Mouse (Mus musculus): ENCODE results near the gene Eed. TPM values are rescaled to one million over a fixed set of nuclear protein-coding genes. Genes with fewer than 3 reads are reported as not detected.

Eed gene
- polyA plus RNA-seq, 1 experiment from 2014 or later, result 59.3 TPM

- WGBS (ENCODE audit: missing documents), result 87% methylated on average over 5 of the region's 5 CpGs
- Histone ChIP-seq H3K36me3 (ENCODE audit: inconsistent target) (peaks cover 50% of the 10 kb centered on the region), H3K4me3 (ENCODE audit: inconsistent target) (no peak overlapping the region), H3K27ac (no peak overlapping the region), H3K79me2 (ENCODE audit: inconsistent target) (peaks cover 37% of the 10 kb centered on the region; the same call in 1 of the 2 replicates)
These were observed 23.5 kb downstream of the Eed start for GRCm38 (mm10) chr7:89957300-89957699.

- Histone ChIP-seq H3K4me3 (ENCODE audit: inconsistent target) (no peak overlapping the region), H3K27ac (no peak overlapping the region), H3K79me2 (ENCODE audit: inconsistent target) (peaks cover 17% of the 10 kb centered on the region; the same call in 1 of the 2 replicates), H3K36me3 (ENCODE audit: inconsistent target) (peaks cover 37% of the 10 kb centered on the region)
- 93% methylated on average over 5 of the region's 5 CpGs for WGBS (ENCODE audit: missing documents)
These were observed 26.5 kb downstream of the Eed start for GRCm38 (mm10) chr7:89954261-89954660.

GRCm38 (mm10) chr7:89949403-89949802, 31.4 kb downstream of the Eed start:
- WGBS (ENCODE audit: missing documents), result 75% methylated on average over 3 of the region's 4 CpGs
- no peak overlapping the region for H3K27ac ChIP-seq
- H3K79me2 ChIP-seq (ENCODE audit: inconsistent target), result no peaks in the 10 kb centered on the region
- no peak overlapping the region for H3K4me3 ChIP-seq (ENCODE audit: inconsistent target)
- H3K36me3 ChIP-seq (ENCODE audit: inconsistent target), result peaks cover 3% of the 10 kb centered on the region; the same call in 1 of the 2 replicates

GRCm38 (mm10) chr7:89948026-89948425, 32.8 kb downstream of the Eed start:
- 92% methylated on average over 7 of the region's 7 CpGs for WGBS (ENCODE audit: missing documents)
- no peaks in the 10 kb centered on the region for H3K36me3 ChIP-seq (ENCODE audit: inconsistent target)
- H3K27ac ChIP-seq, result no peak overlapping the region
- no peak overlapping the region for H3K4me3 ChIP-seq (ENCODE audit: inconsistent target)
- H3K79me2 ChIP-seq (ENCODE audit: inconsistent target), result no peaks in the 10 kb centered on the region

- WGBS (ENCODE audit: missing documents), result under 1% methylated on average over 44 of the region's 45 CpGs
- peak within 1 kb of the TSS; percentile 44 for H3K27ac ChIP-seq
- H3K79me2 ChIP-seq (ENCODE audit: inconsistent target), result peaks cover 41% of the 10 kb centered on the region
- no peaks in the 10 kb centered on the region for H3K36me3 ChIP-seq (ENCODE audit: inconsistent target)
- H3K4me3 ChIP-seq (ENCODE audit: inconsistent target), result peak within 1 kb of the TSS; percentile 82
These were observed 40.0 kb downstream of the Eed start, which contains the start of gene Hikeshi for GRCm38 (mm10) chr7:89940571-89941463. Gene Hikeshi, minus strand, starts transcription at chr7:89941204.

GRCm38 (mm10) chr7:89939497-89940353, 41.1 kb downstream of the Eed start:
- H3K36me3 ChIP-seq (ENCODE audit: inconsistent target), result no peaks in the 10 kb centered on the region
- WGBS (ENCODE audit: missing documents), result 70% methylated on average over 15 of the region's 15 CpGs
- H3K27ac ChIP-seq, result no peak overlapping the region
- H3K79me2 ChIP-seq (ENCODE audit: inconsistent target), result peaks cover 41% of the 10 kb centered on the region
- H3K4me3 ChIP-seq (ENCODE audit: inconsistent target), result peak overlapping the region; percentile 82

GRCm38 (mm10) chr7:89923441-89924180, 57.2 kb downstream of the Eed start:
- peaks cover 4% of the 10 kb centered on the region; the same call in 1 of the 2 replicates for H3K36me3 ChIP-seq (ENCODE audit: inconsistent target)
- no peak overlapping the region for H3K27ac ChIP-seq
- H3K79me2 ChIP-seq (ENCODE audit: inconsistent target), result no peaks in the 10 kb centered on the region
- no peak overlapping the region for H3K4me3 ChIP-seq (ENCODE audit: inconsistent target)
- 97% methylated on average over 14 of the region's 15 CpGs for whole genome bisulfite sequencing (ENCODE audit: missing documents)

- Histone ChIP-seq H3K27ac (no peak overlapping the region), H3K79me2 (ENCODE audit: inconsistent target) (no peaks in the 10 kb centered on the region), H3K4me3 (ENCODE audit: inconsistent target) (no peak overlapping the region), H3K36me3 (ENCODE audit: inconsistent target) (peaks cover 4% of the 10 kb centered on the region; the same call in 1 of the 2 replicates)
- WGBS (ENCODE audit: missing documents), result 95% methylated on average over 4 of the region's 4 CpGs
These were observed 63.0 kb downstream of the Eed start for GRCm38 (mm10) chr7:89917776-89918175.

- peaks cover 4% of the 10 kb centered on the region; the same call in 1 of the 2 replicates for H3K36me3 ChIP-seq (ENCODE audit: inconsistent target)
- no peak overlapping the region for H3K4me3 ChIP-seq (ENCODE audit: inconsistent target)
- 98% methylated on average over 5 of the region's 5 CpGs for WGBS (ENCODE audit: missing documents)
- no peaks in the 10 kb centered on the region for H3K79me2 ChIP-seq (ENCODE audit: inconsistent target)
- H3K27ac ChIP-seq, result no peak overlapping the region
These were observed 64.1 kb downstream of the Eed start for GRCm38 (mm10) chr7:89916711-89917110.

GRCm38 (mm10) chr7:89913432-89914158, 67.2 kb downstream of the Eed start:
- H3K27ac ChIP-seq, result no peak overlapping the region
- WGBS (ENCODE audit: missing documents), result 94% methylated on average over 3 of the region's 3 CpGs
- H3K36me3 ChIP-seq (ENCODE audit: inconsistent target), result no peaks in the 10 kb centered on the region
- H3K79me2 ChIP-seq (ENCODE audit: inconsistent target), result no peaks in the 10 kb centered on the region
- H3K4me3 ChIP-seq (ENCODE audit: inconsistent target), result no peak overlapping the region

- no peaks in the 10 kb centered on the region for H3K79me2 ChIP-seq (ENCODE audit: inconsistent target)
- WGBS (ENCODE audit: missing documents), result 85% methylated on average over 3 of the region's 3 CpGs
- no peaks in the 10 kb centered on the region for H3K36me3 ChIP-seq (ENCODE audit: inconsistent target)
- no peak overlapping the region for H3K27ac ChIP-seq
- no peak overlapping the region for H3K4me3 ChIP-seq (ENCODE audit: inconsistent target)
These were observed 68.4 kb downstream of the Eed start for GRCm38 (mm10) chr7:89912356-89912755.

GRCm38 (mm10) chr7:89909711-89910110, 71.1 kb downstream of the Eed start:
- Histone ChIP-seq H3K79me2 (ENCODE audit: inconsistent target) (no peaks in the 10 kb centered on the region), H3K27ac (no peak overlapping the region), H3K36me3 (ENCODE audit: inconsistent target) (no peaks in the 10 kb centered on the region), H3K4me3 (ENCODE audit: inconsistent target) (no peak overlapping the region)
- 94% methylated on average over 4 of the region's 4 CpGs for WGBS (ENCODE audit: missing documents)

- 90% methylated on average over 19 of the region's 20 CpGs for WGBS (ENCODE audit: missing documents)
- Histone ChIP-seq H3K4me3 (ENCODE audit: inconsistent target) (no peak overlapping the region), H3K27ac (no peak overlapping the region), H3K36me3 (ENCODE audit: inconsistent target) (no peaks in the 10 kb centered on the region), H3K79me2 (ENCODE audit: inconsistent target) (no peaks in the 10 kb centered on the region)
These were observed 71.7 kb downstream of the Eed start for GRCm38 (mm10) chr7:89908899-89909621.

Measured in macrophage (primary cell).